Mouse (Mus musculus) bone marrow, adult 2 months (tissue): ENCODE results near the gene Tm4sf5.

Experiments used
- CTCF ChIP-seq: fragments of 200-500 bp; IDR thresholded peaks from 2 replicates; pipeline ENCODE4 v1.5.1; 2011; ENCODE audit warnings: low read length, control low read depth; ENCODE audit not compliant: control insufficient read depth, insufficient read depth
- POLR2A ChIP-seq: fragments of 200-500 bp; IDR thresholded peaks from 2 replicates; pipeline ENCODE4 v1.6.1; 2011; ENCODE audit warnings: low read depth, mild to moderate bottlenecking, control low read depth, low read length, borderline replicate concordance; ENCODE audit not compliant: control insufficient read depth

DNA sequence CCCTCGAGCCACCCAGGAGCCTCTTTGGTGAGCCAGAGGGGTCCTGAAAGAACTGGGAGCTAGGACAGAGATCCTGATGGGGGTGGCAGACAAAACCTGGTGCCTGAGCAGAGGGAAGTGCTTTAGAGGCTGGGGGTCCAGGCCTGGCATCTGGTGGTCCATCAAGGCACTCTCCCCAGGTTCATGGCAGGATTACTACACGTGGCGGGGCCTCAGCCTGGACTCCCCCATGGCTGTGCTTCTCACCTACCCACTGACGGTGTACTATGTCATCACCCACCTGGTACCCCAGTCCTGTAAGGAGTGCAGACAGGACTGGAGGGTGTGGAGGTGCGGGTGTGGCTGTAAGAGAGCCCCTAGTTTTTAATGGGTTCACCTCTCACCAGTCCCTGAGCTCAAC, 41.1 kb upstream of the Tm4sf5 start:
- TF ChIP-seq CTCF (no peak), POLR2A (no peak)
